Mouse (Mus musculus) forebrain, embryonic 14.5 days (tissue): Measurements from ENCODE around the gene Tsc1. TPM values are rescaled to one million over a fixed set of nuclear protein-coding genes. Genes with fewer than 3 reads are reported as not detected.

Source experiments
- ATAC-seq: fragments of 200-750 bp; cut with Nextera tagmentation; 2 replicates; pipeline ENCODE4 v1.8.0; 2017; ENCODE audit warnings: mild to moderate bottlenecking, moderate library complexity
- DNase-seq: peaks from one replicate; pipeline ENCODE4 v3.0.0-alpha.2; 2015; ENCODE audit warnings: low spot score
- H3K27ac ChIP-seq: fragments of 300-500 bp; sonication (generic); 2 replicates; pipeline ENCODE4 v1.5.1; 2014; ENCODE audit warnings: low read depth, mild to moderate bottlenecking, control low read depth, low read length, moderate library complexity
- H3K27me3 ChIP-seq: fragments of 300-500 bp; sonication (generic); replicated peaks from 2 replicates; pipeline ENCODE4 v1.6.1; 2014; ENCODE audit warnings: low read length, control low read depth, mixed read lengths; ENCODE audit not compliant: control insufficient read depth, insufficient read depth
- H3K36me3 ChIP-seq: fragments of 300-500 bp; sonication (generic); 2 replicates; pipeline ENCODE4 v1.6.1; 2014; ENCODE audit warnings: low read length, control low read depth; ENCODE audit not compliant: control insufficient read depth, insufficient read depth
- H3K4me1 ChIP-seq: fragments of 300-500 bp; sonication (generic); 2 replicates; pipeline ENCODE4 v1.6.1; 2014; ENCODE audit warnings: antibody characterized with exemption, low read length, control low read depth; ENCODE audit not compliant: control insufficient read depth, insufficient read depth
- H3K4me2 ChIP-seq: fragments of 300-500 bp; sonication (generic); 2 replicates; pipeline ENCODE4 v1.6.1; 2014; ENCODE audit warnings: mild to moderate bottlenecking, control low read depth, low read length
- H3K4me3 ChIP-seq: fragments of 300-500 bp; sonication (generic); 2 replicates; pipeline ENCODE4 v1.5.1; 2014; ENCODE audit warnings: low read depth, low read length, control low read depth
- H3K9ac ChIP-seq: fragments of 300-500 bp; sonication (generic); 2 replicates; pipeline ENCODE4 v1.6.1; 2014; ENCODE audit warnings: mild to moderate bottlenecking, low read length, control low read depth, moderate library complexity
- H3K9me3 ChIP-seq: fragments of 300-500 bp; sonication (generic); replicated peaks from 2 replicates; pipeline ENCODE4 v1.6.1; 2016; ENCODE audit warnings: low read length, control low read depth, mixed read lengths; ENCODE audit not compliant: control insufficient read depth
- WGBS: fragments of 180-500 bp; shearing (Covaris S2); extraction: QIAGEN DNeasy Blood & Tissue Kit; methylation state at CpG from one replicate; pipeline ENCODE4 v1.1.7; 2014; 5-methylcytosine and 5-hydroxymethylcytosine counted together
- polyA plus RNA-seq: library from polyadenylated mRNA; unstranded; fragments of >200 nt; fragmentation: Nextera tagmentation; extraction: Ambion mirVana; gene quantifications from 2 replicates; pipeline ENCODE4 v1.2.1, GENCODE M21; 2014

Gene Tsc1
- polyA plus RNA-seq, 1 experiment from 2014 or later = 17.7 TPM

DNA sequence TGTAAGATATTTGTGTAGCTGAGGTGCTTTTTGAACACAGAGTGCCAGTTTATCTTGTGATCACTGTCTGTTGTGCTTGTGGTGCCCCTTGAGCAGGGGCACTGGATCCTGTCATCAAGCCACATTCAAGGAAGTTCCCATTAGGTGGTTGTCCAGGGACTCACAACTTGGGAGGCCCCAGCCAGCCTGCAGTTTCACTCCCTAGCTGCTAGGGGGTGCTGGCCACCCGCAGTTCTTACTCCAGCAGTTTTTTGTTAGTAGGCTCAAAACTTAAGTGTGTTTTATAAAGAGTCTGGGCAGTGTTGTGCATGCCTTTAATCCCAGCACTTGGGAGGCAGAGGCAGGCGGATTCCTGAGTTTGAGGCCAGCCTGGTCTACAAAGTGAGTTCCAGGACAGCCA is 13.3 kb downstream of the Tsc1 start:
- DNase-seq (peak; percentile 12), ATAC-seq (no peak)
- no peak overlapping the region for H3K4me3 ChIP-seq
- H3K9me3 ChIP-seq = no peaks in the 10 kb centered on the region
- 57% methylated on average over 2 of the region's 2 CpGs for whole genome bisulfite sequencing
- H3K4me2 ChIP-seq = no peak overlapping the region
- H3K36me3 ChIP-seq = peaks cover 37% of the 10 kb centered on the region
- H3K27me3 ChIP-seq = no peaks in the 10 kb centered on the region
- no peaks in the 10 kb centered on the region for H3K4me1 ChIP-seq
- no peak overlapping the region for H3K9ac ChIP-seq
- no peak overlapping the region for H3K27ac ChIP-seq

DNA sequence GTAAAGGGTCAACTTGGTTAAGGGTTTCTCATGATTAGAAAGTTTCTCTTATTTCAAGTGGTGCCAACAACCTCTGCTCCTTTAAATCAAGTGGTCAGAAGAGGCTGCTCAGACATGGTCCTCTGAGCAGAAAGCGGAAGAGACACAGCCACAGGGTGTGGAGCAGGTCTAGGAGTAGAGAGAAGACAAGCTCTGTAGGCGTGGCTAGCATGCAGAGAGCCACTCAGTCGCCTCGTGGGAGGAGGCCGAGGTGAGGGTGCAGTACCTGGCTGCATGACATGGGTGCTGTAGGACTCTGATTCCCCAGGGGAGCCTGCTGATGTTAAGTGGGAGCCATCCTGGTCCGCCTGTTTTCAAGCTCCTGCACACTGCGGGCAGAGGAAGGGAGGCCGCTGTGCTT is 15.2 kb downstream of the Tsc1 start:
- H3K9ac ChIP-seq = no peak overlapping the region
- H3K4me2 ChIP-seq = no peak overlapping the region
- H3K27me3 ChIP-seq = no peaks in the 10 kb centered on the region
- no peaks in the 10 kb centered on the region for H3K4me1 ChIP-seq
- H3K27ac ChIP-seq = no peak overlapping the region
- no peaks in the 10 kb centered on the region for H3K9me3 ChIP-seq
- 75% methylated on average over 8 of the region's 8 CpGs for WGBS
- ATAC-seq = no peak
- DNase-seq = no peak
- H3K4me3 ChIP-seq = no peak overlapping the region
- H3K36me3 ChIP-seq = peaks cover 55% of the 10 kb centered on the region

DNA sequence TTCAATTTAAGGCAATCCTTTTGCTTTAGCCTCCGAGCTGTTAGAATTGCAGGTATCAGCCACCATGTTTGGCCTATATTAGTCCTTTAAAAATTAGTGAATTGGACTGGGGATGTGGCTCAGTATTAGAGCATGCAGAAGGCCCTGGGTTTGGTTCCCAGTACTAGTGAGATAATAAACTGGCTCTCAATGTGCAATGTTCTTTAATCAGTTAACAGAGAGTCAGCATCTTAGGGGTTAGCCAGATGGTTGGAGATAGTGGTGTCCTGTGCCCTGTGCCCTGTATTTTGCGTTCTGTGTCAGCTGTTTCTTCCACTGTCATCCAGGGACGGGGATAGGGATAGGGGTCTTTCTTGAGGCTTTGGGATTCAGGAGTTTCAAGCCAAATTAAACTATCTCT is 21.9 kb downstream of the Tsc1 start:
- peaks cover 93% of the 10 kb centered on the region for H3K36me3 ChIP-seq
- H3K9ac ChIP-seq = no peak overlapping the region
- no peak overlapping the region for H3K4me2 ChIP-seq
- ATAC-seq (no peak), DNase-seq (no peak)
- WGBS = 93% methylated on average over 3 of the region's 3 CpGs
- no peaks in the 10 kb centered on the region for H3K4me1 ChIP-seq
- no peaks in the 10 kb centered on the region for H3K9me3 ChIP-seq
- H3K27me3 ChIP-seq = no peaks in the 10 kb centered on the region
- no peak overlapping the region for H3K27ac ChIP-seq
- no peak overlapping the region for H3K4me3 ChIP-seq

DNA sequence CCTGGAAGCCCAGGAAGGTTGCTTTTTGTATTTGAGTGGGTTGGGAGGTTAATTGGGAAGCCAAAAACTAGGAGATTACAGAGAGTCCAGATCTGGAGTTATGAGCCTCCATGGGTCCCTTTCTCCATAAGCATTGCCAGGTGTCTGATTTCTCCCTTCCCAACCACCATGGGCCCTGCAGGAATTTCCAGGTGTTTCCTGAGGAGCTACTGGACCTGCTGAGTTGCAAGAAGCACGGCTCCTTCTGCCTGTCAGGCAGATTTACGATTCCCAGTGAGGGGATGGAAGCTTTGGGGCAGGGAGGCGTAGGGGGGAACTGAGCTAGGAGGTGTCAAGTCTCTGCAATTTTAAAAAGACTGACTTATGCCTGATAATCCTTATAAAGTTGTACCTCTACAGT is 24.8 kb downstream of the Tsc1 start:
- 95% methylated on average over 3 of the region's 3 CpGs for WGBS
- DNase-seq (no peak), ATAC-seq (no peak)
- H3K4me2 ChIP-seq = no peak overlapping the region
- no peaks in the 10 kb centered on the region for H3K27me3 ChIP-seq
- H3K9me3 ChIP-seq = no peaks in the 10 kb centered on the region
- H3K36me3 ChIP-seq = peaks cover 91% of the 10 kb centered on the region
- H3K4me3 ChIP-seq = no peak overlapping the region
- no peaks in the 10 kb centered on the region for H3K4me1 ChIP-seq
- H3K9ac ChIP-seq = no peak overlapping the region
- H3K27ac ChIP-seq = no peak overlapping the region

DNA sequence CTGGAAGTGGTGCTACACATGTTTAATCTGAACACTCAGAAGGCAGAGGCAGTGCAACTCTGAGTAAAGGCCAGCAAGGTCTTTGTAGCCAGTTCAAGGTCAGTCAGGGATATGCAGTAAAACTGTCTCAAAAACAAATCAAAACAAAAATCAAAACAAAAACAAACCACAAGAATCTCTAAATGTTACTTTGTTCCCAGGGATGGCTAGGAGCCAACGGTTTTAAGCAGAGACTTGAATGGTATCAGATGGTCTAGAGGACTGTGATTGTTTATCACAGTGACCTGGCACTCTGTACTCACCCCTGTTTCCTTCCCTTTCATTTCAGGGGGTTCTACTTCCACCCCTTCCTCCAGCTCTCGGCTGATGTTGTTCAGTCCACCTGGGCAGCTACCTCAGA is 30.4 kb downstream of the Tsc1 start:
- ATAC-seq (no peak), DNase-seq (no peak)
- Histone ChIP-seq H3K27me3 (no peaks in the 10 kb centered on the region), H3K4me1 (no peaks in the 10 kb centered on the region), H3K27ac (no peak overlapping the region), H3K4me3 (no peak overlapping the region), H3K36me3 (peaks cover 89% of the 10 kb centered on the region), H3K9ac (no peak overlapping the region), H3K9me3 (no peaks in the 10 kb centered on the region), H3K4me2 (no peak overlapping the region)
- WGBS = 79% methylated on average over 2 of the region's 2 CpGs

DNA sequence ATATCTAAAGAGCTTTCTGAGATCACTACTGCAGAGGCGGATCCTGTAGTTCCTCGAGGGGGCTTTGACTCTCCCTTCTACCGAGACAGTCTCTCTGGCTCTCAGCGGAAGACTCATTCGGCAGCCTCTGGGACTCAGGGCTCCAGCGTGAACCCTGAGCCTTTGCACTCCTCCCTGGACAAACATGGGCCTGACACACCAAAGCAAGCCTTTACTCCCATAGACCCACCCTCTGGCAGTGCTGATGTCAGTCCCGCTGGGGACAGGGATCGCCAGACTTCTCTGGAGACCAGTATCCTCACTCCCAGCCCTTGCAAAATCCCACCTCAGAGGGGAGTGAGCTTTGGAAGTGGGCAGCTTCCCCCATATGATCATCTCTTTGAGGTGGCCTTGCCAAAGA is 35.0 kb downstream of the Tsc1 start:
- Histone ChIP-seq H3K4me1 (no peaks in the 10 kb centered on the region), H3K9me3 (no peaks in the 10 kb centered on the region), H3K36me3 (peaks cover 92% of the 10 kb centered on the region), H3K27ac (no peak overlapping the region), H3K27me3 (no peaks in the 10 kb centered on the region), H3K4me3 (no peak overlapping the region), H3K4me2 (no peak overlapping the region), H3K9ac (no peak overlapping the region)
- WGBS = 89% methylated on average over 8 of the region's 8 CpGs
- no peak for ATAC-seq
- no peak for DNase-seq

DNA sequence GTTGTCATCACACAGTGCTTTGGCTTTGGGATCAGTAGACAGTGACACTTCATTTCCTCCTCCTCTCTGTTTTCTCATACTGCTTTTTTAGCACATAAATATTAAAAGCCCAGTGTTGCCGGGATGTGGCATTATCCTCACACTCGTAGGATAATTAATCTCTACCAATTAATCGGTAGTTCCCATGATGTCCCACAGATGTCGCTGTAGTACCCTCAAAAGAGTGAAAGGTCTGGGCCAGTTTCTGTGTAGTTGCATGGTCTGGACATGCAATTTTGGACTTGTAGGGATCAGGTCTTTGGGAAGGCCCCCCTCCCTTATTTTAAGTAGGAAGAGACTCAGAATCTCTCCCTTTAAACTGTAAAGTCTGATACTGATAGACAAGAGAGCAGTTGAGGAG is 39.7 kb downstream of the Tsc1 start:
- H3K4me1 ChIP-seq = no peaks in the 10 kb centered on the region
- no peak overlapping the region for H3K9ac ChIP-seq
- H3K9me3 ChIP-seq = no peaks in the 10 kb centered on the region
- no peak overlapping the region for H3K4me2 ChIP-seq
- DNase-seq (peak; percentile 75), ATAC-seq (no peak)
- no peaks in the 10 kb centered on the region for H3K27me3 ChIP-seq
- H3K36me3 ChIP-seq = peaks cover 91% of the 10 kb centered on the region
- no peak overlapping the region for H3K27ac ChIP-seq
- WGBS = 14% methylated on average over 4 of the region's 4 CpGs
- no peak overlapping the region for H3K4me3 ChIP-seq

DNA sequence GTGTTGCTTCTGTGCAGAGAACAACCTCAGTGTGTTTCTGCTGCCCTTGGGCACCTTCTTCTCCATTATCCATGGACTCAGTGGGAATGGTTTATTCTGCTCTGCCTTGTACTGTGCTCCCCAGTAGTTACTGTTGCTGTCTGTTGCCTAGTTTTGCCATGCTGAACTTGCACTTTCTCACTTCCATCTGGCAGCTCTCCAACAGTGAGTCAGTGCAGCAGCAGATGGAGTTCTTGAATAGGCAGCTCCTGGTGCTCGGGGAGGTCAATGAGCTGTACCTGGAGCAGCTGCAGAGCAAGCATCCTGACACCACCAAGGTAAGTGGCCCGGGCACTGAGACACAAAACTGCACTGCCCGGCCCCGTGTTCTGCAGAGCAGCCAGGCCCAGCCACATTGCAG is 40.7 kb downstream of the Tsc1 start:
- ATAC-seq = no peak
- Histone ChIP-seq H3K27ac (no peak overlapping the region), H3K27me3 (no peaks in the 10 kb centered on the region), H3K4me2 (no peak overlapping the region), H3K9ac (no peak overlapping the region), H3K4me3 (no peak overlapping the region), H3K36me3 (peaks cover 91% of the 10 kb centered on the region), H3K9me3 (no peaks in the 10 kb centered on the region), H3K4me1 (no peaks in the 10 kb centered on the region)
- DNase-seq = peak; percentile 65
- 70% methylated on average over 4 of the region's 4 CpGs for WGBS

DNA sequence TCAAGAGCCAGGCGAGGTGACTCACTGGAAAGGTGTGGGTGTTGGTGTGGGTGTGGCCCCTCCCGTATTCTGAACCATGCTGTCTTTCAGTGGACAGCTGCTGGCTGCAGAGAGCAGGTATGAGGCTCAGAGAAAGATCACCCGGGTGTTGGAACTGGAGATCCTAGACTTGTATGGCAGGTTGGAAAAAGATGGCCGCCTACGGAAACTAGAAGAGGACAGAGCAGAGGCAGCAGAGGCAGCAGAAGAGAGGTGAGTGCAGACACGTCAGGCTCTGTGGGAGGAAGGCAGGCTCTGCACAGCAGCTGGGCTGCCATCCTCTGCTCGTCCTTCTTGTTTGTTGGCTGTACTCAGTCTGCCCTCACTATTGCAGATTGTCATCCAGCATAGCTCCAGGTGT is 44.9 kb downstream of the Tsc1 start:
- H3K4me3 ChIP-seq = no peak overlapping the region
- no peaks in the 10 kb centered on the region for H3K4me1 ChIP-seq
- no peak overlapping the region for H3K9ac ChIP-seq
- no peaks in the 10 kb centered on the region for H3K9me3 ChIP-seq
- no peak overlapping the region for H3K27ac ChIP-seq
- H3K27me3 ChIP-seq = no peaks in the 10 kb centered on the region
- peaks cover 72% of the 10 kb centered on the region for H3K36me3 ChIP-seq
- no peak overlapping the region for H3K4me2 ChIP-seq
- no peak for ATAC-seq
- DNase-seq = no peak
- WGBS = 90% methylated on average over 7 of the region's 7 CpGs

DNA sequence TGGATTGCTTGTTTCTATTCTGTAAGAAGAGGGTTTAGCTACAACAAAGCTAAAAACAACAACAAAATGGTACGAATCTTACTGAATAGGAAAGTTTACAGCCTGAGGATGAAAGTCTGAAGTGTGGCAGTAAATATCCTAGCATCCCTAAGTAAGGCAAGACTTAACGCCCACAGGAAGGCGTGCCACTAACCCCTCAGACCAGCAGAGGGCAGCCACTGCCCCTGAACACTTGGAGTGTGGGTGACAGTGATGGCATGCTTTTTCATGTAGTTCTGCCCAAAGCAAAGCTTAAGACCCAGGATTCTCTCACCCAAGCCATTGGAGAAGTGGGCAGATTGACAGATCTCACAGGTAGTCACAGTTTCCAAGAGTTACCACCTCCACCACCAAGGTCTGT is 47.4 kb downstream of the Tsc1 start:
- H3K9ac ChIP-seq = no peak overlapping the region
- peaks cover 49% of the 10 kb centered on the region for H3K36me3 ChIP-seq
- DNase-seq (peak; percentile 62), ATAC-seq (no peak; the same call in 1 of the 2 replicates)
- H3K27ac ChIP-seq = no peak overlapping the region
- H3K27me3 ChIP-seq = no peaks in the 10 kb centered on the region
- no peak overlapping the region for H3K4me3 ChIP-seq
- H3K4me1 ChIP-seq = no peaks in the 10 kb centered on the region
- H3K9me3 ChIP-seq = no peaks in the 10 kb centered on the region
- 43% methylated on average over 3 of the region's 3 CpGs for WGBS
- no peak overlapping the region for H3K4me2 ChIP-seq
